Mouse (Mus musculus) lung, postnatal 0 days (tissue): ENCODE results near the gene Angpt4.

Source experiments
- CTCF ChIP-seq: IDR thresholded peaks from 2 replicates; pipeline ENCODE4 v1.5.1; 2016; ENCODE audit warnings: antibody characterized with exemption, mild to moderate bottlenecking
- EP300 ChIP-seq: IDR thresholded peaks from 2 replicates; pipeline ENCODE4 v1.6.1; 2016; ENCODE audit warnings: antibody characterized with exemption, mild to moderate bottlenecking, control low read depth

GRCm38 (mm10) chr2:151910919-151911500, at the start of gene Angpt4:
- TF ChIP-seq CTCF, result no peak
- TF ChIP-seq EP300, result no peak
